Mouse (Mus musculus) erythroblast, embryonic 14.5 days (primary cell): ENCODE data around the gene Cnpy2. TPM values are rescaled to one million over a fixed set of nuclear protein-coding genes. Genes with fewer than 3 reads are reported as not detected.

Experiments
- H3K27me3 ChIP-seq: 2 replicates; pipeline ENCODE4 v1.6.1; 2012; ENCODE audit warnings: inconsistent platforms; ENCODE audit not compliant: control insufficient read depth
- H3K36me3 ChIP-seq: 2 replicates; pipeline ENCODE4 v1.6.1; 2012; ENCODE audit warnings: mild to moderate bottlenecking, inconsistent platforms; ENCODE audit not compliant: control insufficient read depth
- H3K4me1 ChIP-seq: 2 replicates; pipeline ENCODE4 v1.6.1; 2012; ENCODE audit warnings: inconsistent platforms; ENCODE audit not compliant: control insufficient read depth
- H3K4me3 ChIP-seq: replicated peaks from 2 replicates; pipeline ENCODE3; 2012; ENCODE audit warnings: moderate library complexity, mild to moderate bottlenecking, inconsistent platforms
- H3K9me3 ChIP-seq: 2 replicates; pipeline ENCODE4 v1.6.1; 2012; ENCODE audit warnings: low read length, inconsistent platforms, mixed read lengths; ENCODE audit not compliant: control insufficient read depth
- GATA1 ChIP-seq: IDR thresholded peaks from 2 replicates; pipeline ENCODE4 v1.6.1; 2012; ENCODE audit warnings: low read length, inconsistent platforms, mixed read lengths
- TAL1 ChIP-seq: IDR thresholded peaks from 3 replicates; pipeline ENCODE4 v1.6.1; 2012; ENCODE audit warnings: low read length, inconsistent platforms, mixed read lengths
- polyA plus RNA-seq: library from polyadenylated mRNA; stranded (reverse); fragments of >175 nt; gene quantifications from 2 replicates; pipeline ENCODE4 v1.2.3, GENCODE M21; 2012

Cnpy2 gene
- polyA plus RNA-seq, 1 experiment: 3.2 TPM

DNA sequence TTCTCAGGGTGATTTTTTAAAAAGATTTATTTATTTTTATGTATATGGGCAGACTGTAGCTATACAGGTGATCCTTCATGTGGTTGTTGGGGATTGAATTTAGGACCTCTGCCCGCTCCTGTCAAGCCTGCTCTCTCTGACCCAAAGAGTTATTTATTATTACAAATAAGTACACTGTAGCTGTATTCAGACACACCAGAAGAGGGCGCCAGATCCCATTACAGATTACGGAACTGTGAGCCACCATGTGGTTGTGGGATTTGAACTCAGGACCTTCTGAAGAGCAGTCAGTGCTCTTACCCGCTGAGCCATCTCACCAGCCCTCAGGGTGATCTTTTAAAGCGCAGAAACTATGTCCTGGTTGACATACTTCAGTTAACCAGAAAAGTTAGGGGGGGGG lies 49.9 kb downstream of the Cnpy2 start:
- no peaks in the 10 kb centered on the region for H3K36me3 ChIP-seq
- H3K4me1 ChIP-seq: peaks cover 50% of the 10 kb centered on the region
- TF ChIP-seq TAL1 (no peak), GATA1 (no peak)
- H3K9me3 ChIP-seq: no peaks in the 10 kb centered on the region
- no peaks in the 10 kb centered on the region for H3K27me3 ChIP-seq
- no peak overlapping the region for H3K4me3 ChIP-seq

DNA sequence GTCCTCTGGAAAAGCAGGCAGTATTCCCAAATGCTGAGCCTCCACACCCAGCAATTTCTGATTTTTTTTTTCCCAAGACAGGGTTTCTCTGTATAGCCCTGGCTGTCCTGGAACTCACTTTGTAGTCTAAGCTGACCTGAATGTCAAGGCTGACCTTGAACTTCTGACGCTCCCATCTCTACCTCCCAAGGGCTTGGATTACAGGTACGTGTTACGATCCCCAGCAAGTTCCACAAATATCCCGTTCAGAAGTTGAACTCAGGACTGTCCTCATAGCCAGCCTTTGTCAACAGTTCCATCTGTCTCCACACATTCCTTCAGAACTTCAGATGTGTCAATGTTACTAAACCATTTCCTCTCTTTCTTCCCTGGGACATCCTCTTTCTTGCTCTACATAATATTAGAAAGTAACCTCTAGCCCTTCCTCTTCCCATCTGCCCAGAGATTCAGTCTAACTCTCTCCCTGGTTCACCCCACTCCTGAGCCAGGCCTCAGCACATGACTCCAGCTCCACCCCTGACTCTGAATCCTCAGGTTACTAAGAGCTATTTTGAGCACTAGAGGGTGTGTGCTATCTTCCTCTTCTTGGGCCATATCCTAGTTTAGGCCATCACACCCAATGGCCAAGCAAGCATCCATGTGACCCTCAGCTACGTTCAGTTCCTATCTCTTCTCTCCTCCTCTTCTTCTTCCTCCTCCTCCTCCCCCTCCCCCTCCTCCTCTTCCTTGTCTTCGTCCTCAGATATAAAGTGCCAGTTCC lies 50.9 kb downstream of the Cnpy2 start:
- Histone ChIP-seq H3K27me3 (no peaks in the 10 kb centered on the region), H3K4me1 (peaks cover 50% of the 10 kb centered on the region), H3K4me3 (no peak overlapping the region), H3K9me3 (no peaks in the 10 kb centered on the region), H3K36me3 (peaks cover 3% of the 10 kb centered on the region)
- TF ChIP-seq TAL1 (no peak), GATA1 (no peak)

DNA sequence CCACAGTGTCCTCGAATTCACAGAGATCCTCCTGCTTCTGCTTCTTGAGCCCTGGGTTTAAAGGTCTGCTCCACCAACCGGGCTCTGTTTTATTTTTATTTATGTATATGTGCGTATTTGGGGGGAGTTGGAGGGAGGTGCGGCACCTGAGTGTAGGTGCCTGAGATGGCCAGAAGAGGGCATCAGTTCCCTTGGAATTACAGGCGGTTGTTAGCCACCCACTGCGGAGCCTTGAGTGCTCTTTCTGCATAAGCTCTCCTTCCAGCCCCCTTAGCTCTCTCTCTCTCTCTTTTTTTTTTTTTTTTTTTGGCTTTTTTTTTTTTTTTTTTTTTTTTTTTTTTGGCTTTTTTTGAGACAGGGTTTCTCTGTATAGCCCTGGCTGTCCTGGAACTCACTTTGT lies 52.1 kb downstream of the Cnpy2 start:
- Histone ChIP-seq H3K36me3 (peaks cover 15% of the 10 kb centered on the region), H3K4me1 (peaks cover 52% of the 10 kb centered on the region), H3K4me3 (no peak overlapping the region), H3K9me3 (no peaks in the 10 kb centered on the region), H3K27me3 (no peaks in the 10 kb centered on the region)
- TF ChIP-seq GATA1: no peak
- TF ChIP-seq TAL1: no peak

DNA sequence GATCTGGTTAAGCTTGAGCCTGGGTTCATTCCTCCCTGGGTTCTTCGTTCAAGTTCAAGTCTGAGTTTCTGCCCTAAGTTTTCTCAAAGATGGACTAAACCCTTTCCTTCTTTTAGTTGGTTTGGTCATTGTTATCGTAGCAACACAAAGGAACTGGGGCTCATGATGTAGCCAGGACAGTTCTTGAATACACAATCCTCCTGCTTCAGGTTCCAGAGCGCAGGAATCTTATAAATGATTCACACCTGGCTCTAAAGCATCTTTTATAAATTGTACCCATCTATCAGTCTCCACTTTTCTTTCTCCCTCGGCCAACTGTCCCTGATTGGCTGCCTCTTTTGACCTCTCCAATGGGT lies 53.8 kb downstream of the Cnpy2 start:
- Histone ChIP-seq H3K4me3 (peak overlapping the region; percentile 88), H3K9me3 (no peaks in the 10 kb centered on the region), H3K4me1 (peaks cover 44% of the 10 kb centered on the region), H3K27me3 (no peaks in the 10 kb centered on the region), H3K36me3 (peaks cover 29% of the 10 kb centered on the region)
- TF ChIP-seq TAL1 (no peak), GATA1 (no peak)

DNA sequence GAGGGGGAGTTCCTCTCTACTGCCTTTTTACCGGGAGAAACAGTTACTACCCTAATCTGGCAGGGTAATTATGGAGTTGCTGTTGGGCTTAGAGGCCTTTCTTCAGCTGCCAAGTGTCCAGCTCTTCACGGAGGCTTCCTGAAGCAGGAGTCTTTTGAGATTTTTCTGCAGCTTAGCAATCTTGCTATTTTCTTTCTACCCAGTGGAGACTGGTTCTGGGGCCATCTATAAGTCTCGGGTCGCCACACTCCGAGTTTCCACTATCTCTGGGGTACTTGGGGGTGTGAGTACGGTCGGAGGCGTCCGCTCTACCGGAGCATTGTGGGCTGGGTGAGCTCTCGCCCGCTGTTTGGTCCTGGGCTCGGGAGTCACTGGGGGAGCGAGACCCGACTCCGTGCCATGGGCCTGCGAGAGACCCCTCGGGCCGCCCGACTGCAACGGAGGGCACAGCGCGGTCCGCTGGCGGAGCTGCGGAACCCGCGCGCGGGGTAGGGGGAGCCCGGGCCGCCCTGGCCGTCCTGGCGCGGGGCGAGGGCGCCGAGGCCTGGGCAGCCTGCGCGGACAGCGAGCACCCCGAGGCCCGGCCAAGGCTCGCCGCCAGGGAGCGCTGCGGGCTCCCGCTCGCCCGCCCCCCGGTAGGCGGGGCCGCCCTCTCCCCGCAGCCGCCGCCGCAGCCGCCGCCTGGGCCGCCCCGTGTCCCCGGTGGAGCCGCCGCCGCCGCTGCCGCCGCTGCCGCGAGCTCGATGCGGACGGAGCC lies 54.4 kb downstream of the Cnpy2 start, which contains the start of gene Ankrd52:
Gene Ankrd52, plus strand, starts transcription at position 661 of the 757 bp plus-strand sequence.
- Histone ChIP-seq H3K9me3 (no peaks in the 10 kb centered on the region), H3K27me3 (no peaks in the 10 kb centered on the region), H3K4me3 (peak within 1 kb of the TSS; percentile 88), H3K4me1 (peaks cover 44% of the 10 kb centered on the region), H3K36me3 (peaks cover 34% of the 10 kb centered on the region)
- TF ChIP-seq GATA1 (no peak), TAL1 (no peak)

Other genes starting within 250 kb of the Cnpy2 start
- gene Atp5b, start 239.2 kb upstream of the Cnpy2 start, polyA plus RNA-seq: 152 and 224 TPM in 2 replicates
- 3.2 and 3.6 TPM in 2 replicates for gene Baz2a, start 230.9 kb upstream of the Cnpy2 start, polyA plus RNA-seq
- 0.72 and 0.93 TPM in 2 replicates for gene Rbms2, start 142.2 kb upstream of the Cnpy2 start, polyA plus RNA-seq
- not detected in 2 replicates for gene Gls2, start 128.0 kb upstream of the Cnpy2 start, polyA plus RNA-seq
- 0.10 and 0.18 TPM in 2 replicates for gene Spryd4, start 110.7 kb upstream of the Cnpy2 start, polyA plus RNA-seq
- 0.03 TPM in 1 of 2 replicates, not detected in the other for gene Mip, start 96.6 kb upstream of the Cnpy2 start, polyA plus RNA-seq
- 2.7 and 3.0 TPM in 2 replicates for gene Timeless, start 90.4 kb upstream of the Cnpy2 start, polyA plus RNA-seq
- 0.02 and 0.04 TPM in 2 replicates for gene Apon, start 68.4 kb upstream of the Cnpy2 start, polyA plus RNA-seq
- gene Apof, start 53.8 kb upstream of the Cnpy2 start, polyA plus RNA-seq: not detected in 2 replicates
- 0.16 and 0.23 TPM in 2 replicates for gene Stat2, start 51.9 kb upstream of the Cnpy2 start, polyA plus RNA-seq
- gene Il23a, start 23.7 kb upstream of the Cnpy2 start, polyA plus RNA-seq: not detected in 2 replicates
- gene Pan2, start 19.1 kb upstream of the Cnpy2 start, polyA plus RNA-seq: 0.31 and 0.44 TPM in 2 replicates
- 2.2 and 3.1 TPM in 2 replicates for gene Cs, start 15.3 kb downstream of the Cnpy2 start, polyA plus RNA-seq
- gene Coq10a, start 46.5 kb downstream of the Cnpy2 start, polyA plus RNA-seq: 0.49 and 0.53 TPM in 2 replicates
- gene Ankrd52, start 54.7 kb downstream of the Cnpy2 start, polyA plus RNA-seq: 1.4 and 1.9 TPM in 2 replicates
- gene Slc39a5, start 78.8 kb downstream of the Cnpy2 start, polyA plus RNA-seq: 0.15 and 0.16 TPM in 2 replicates
- 32.3 and 34.1 TPM in 2 replicates for gene Nabp2, start 89.0 kb downstream of the Cnpy2 start, polyA plus RNA-seq
- 0.37 and 0.48 TPM in 2 replicates for gene Rnf41, start 89.2 kb downstream of the Cnpy2 start, polyA plus RNA-seq
- 19.2 and 19.5 TPM in 2 replicates for gene Smarcc2, start 136.8 kb downstream of the Cnpy2 start, polyA plus RNA-seq
- gene Myl6, start 171.7 kb downstream of the Cnpy2 start, polyA plus RNA-seq: 36.6 and 41.6 TPM in 2 replicates
- 0.63 and 0.76 TPM in 2 replicates for gene Myl6b, start 176.2 kb downstream of the Cnpy2 start, polyA plus RNA-seq
- 2.7 and 2.9 TPM in 2 replicates for gene Esyt1, start 203.4 kb downstream of the Cnpy2 start, polyA plus RNA-seq
- 1.6 and 1.9 TPM in 2 replicates for gene Zc3h10, start 225.3 kb downstream of the Cnpy2 start, polyA plus RNA-seq
- gene Rpl41, start 226.8 kb downstream of the Cnpy2 start, polyA plus RNA-seq: 2,301 and 2,563 TPM in 2 replicates
- gene Pa2g4, start 243.5 kb downstream of the Cnpy2 start, polyA plus RNA-seq: 39.3 and 42.3 TPM in 2 replicates